Mouse (Mus musculus) MEL (cell line): ENCODE data around the gene Hmg20b. TPM values are rescaled to one million over a fixed set of nuclear protein-coding genes. Genes with fewer than 3 reads are reported as not detected.
A peak's percentile ranks its signal among the peaks of the same experiment; 100 is the strongest.

Experiments used
- DNase-seq: peaks from one replicate; pipeline ENCODE4 v3.0.0; 2011; ENCODE audit warnings: low read depth, low spot score
- H3K27ac ChIP-seq: 2 replicates; pipeline ENCODE4 v1.5.1; 2012; ENCODE audit warnings: low read depth, mild to moderate bottlenecking, control low read depth, low read length, moderate library complexity; ENCODE audit not compliant: control insufficient read depth
- H3K27me3 ChIP-seq, 2 experiments: fragments of 150-350 bp in 1 of 2; sonication (generic) in 1 of 2; 2 replicates each; pipeline ENCODE4 v1.6.1; 2012; ENCODE audit warnings: low read length in 2 of 2, mild to moderate bottlenecking in 2 of 2, improper control_type of control experiment in 1 of 2, moderate library complexity in 1 of 2; ENCODE audit not compliant: insufficient read depth in 2 of 2, control insufficient read depth in 1 of 2
- H3K36me3 ChIP-seq, 2 experiments: 2 replicates each; pipeline ENCODE4 v1.6.1; 2012 to 2014; ENCODE audit warnings: low read length in 2 of 2, improper control_type of control experiment in 1 of 2, inconsistent platforms in 1 of 2, mild to moderate bottlenecking in 1 of 2; ENCODE audit not compliant: insufficient read depth in 2 of 2, control insufficient read depth in 1 of 2
- H3K4me1 ChIP-seq, 2 experiments: fragments of 150-350 bp in 1 of 2; sonication (generic) in 1 of 2; 2 replicates each; pipeline ENCODE4 v1.6.1; 2012; ENCODE audit warnings: low read length in 2 of 2, improper control_type of control experiment in 1 of 2, mild to moderate bottlenecking in 1 of 2; ENCODE audit not compliant: insufficient read depth in 2 of 2, control insufficient read depth in 1 of 2
- H3K4me3 ChIP-seq, 2 experiments: fragments of 150-350 bp in 1 of 2; sonication (generic) in 1 of 2; 2 replicates each; pipeline ENCODE4 v1.5.1; 2012; ENCODE audit warnings: low read depth in 2 of 2, low read length in 2 of 2, mild to moderate bottlenecking in 2 of 2, moderate library complexity in 2 of 2, control low read depth in 1 of 2, improper control_type of control experiment in 1 of 2; ENCODE audit not compliant: control insufficient read depth in 1 of 2, insufficient read depth in 1 of 2
- H3K79me2 ChIP-seq: 2 replicates; pipeline ENCODE4 v1.6.1; 2012; ENCODE audit warnings: mild to moderate bottlenecking, low read length, moderate library complexity; ENCODE audit not compliant: control insufficient read depth, poor library complexity, insufficient read depth
- H3K9ac ChIP-seq: 2 replicates; pipeline ENCODE4 v1.6.1; 2012; ENCODE audit warnings: low read depth, mild to moderate bottlenecking, control low read depth, low read length, moderate library complexity; ENCODE audit not compliant: control insufficient read depth, poor library complexity, severe bottlenecking
- H3K9me3 ChIP-seq: fragments of 150-350 bp; sonication (generic); replicated peaks from 2 replicates; pipeline ENCODE4 v1.6.1; 2012; ENCODE audit warnings: mild to moderate bottlenecking, low read length, improper control_type of control experiment, moderate library complexity; ENCODE audit not compliant: insufficient read depth
- BHLHE40 ChIP-seq: IDR thresholded peaks from 2 replicates; pipeline ENCODE4 v1.6.1; 2012; ENCODE audit warnings: low read depth, mild to moderate bottlenecking, inconsistent platforms, low read length, improper control_type of control experiment, borderline replicate concordance
- CHD1 ChIP-seq: IDR thresholded peaks from 2 replicates; pipeline ENCODE4 v1.6.1; 2012; ENCODE audit warnings: low read depth, mild to moderate bottlenecking, inconsistent platforms, low read length, improper control_type of control experiment
- CHD2 ChIP-seq: IDR thresholded peaks from 2 replicates; pipeline ENCODE4 v1.6.1; 2011; ENCODE audit warnings: low read length, improper control_type of control experiment
- CTCF ChIP-seq, 3 experiments: IDR thresholded peaks in 2 of 3; conservative IDR thresholded peaks in 1 of 3; 2 replicates each; pipeline ENCODE4 v1.5.1; 2011 to 2012; ENCODE audit warnings: low read length in 3 of 3, low read depth in 2 of 3, mild to moderate bottlenecking in 2 of 3, improper control_type of control experiment in 1 of 3, inconsistent platforms in 1 of 3, mixed read lengths in 1 of 3, moderate library complexity in 1 of 3; ENCODE audit not compliant: control insufficient read depth in 1 of 3, insufficient read depth in 1 of 3, poor library complexity in 1 of 3, severe bottlenecking in 1 of 3
- E2F4 ChIP-seq: IDR thresholded peaks from 2 replicates; pipeline ENCODE4 v1.6.1; 2011; ENCODE audit warnings: low read depth, low read length, improper control_type of control experiment, borderline replicate concordance
- ELF1 ChIP-seq: IDR thresholded peaks from 2 replicates; pipeline ENCODE4 v1.6.1; 2014; ENCODE audit warnings: low read depth, mild to moderate bottlenecking, inconsistent platforms, low read length, improper control_type of control experiment, moderate library complexity
- EP300 ChIP-seq, 2 experiments: IDR thresholded peaks; 2 replicates each; pipeline ENCODE4 v1.6.1; 2011; ENCODE audit warnings: improper control_type of control experiment in 2 of 2, low read length in 2 of 2, low read depth in 1 of 2, mild to moderate bottlenecking in 1 of 2
- ETS1 ChIP-seq: IDR thresholded peaks from 2 replicates; pipeline ENCODE4 v1.6.1; 2012; ENCODE audit warnings: low read depth, mild to moderate bottlenecking, inconsistent platforms, low read length, improper control_type of control experiment, moderate library complexity
- HCFC1 ChIP-seq: IDR thresholded peaks from 2 replicates; pipeline ENCODE4 v1.6.1; 2012; ENCODE audit warnings: low read depth, mild to moderate bottlenecking, inconsistent platforms, low read length, improper control_type of control experiment, moderate library complexity
- JUND ChIP-seq: IDR thresholded peaks from 2 replicates; pipeline ENCODE4 v1.6.1; 2011; ENCODE audit warnings: low read depth, mild to moderate bottlenecking, improper control_type of control experiment, low read length
- KAT2A ChIP-seq: conservative IDR thresholded peaks from 2 replicates; pipeline ENCODE4 v1.6.1; 2012; ENCODE audit warnings: low read depth, low read length, improper control_type of control experiment, inconsistent platforms
- MAFK ChIP-seq: IDR thresholded peaks from 2 replicates; pipeline ENCODE4 v1.6.1; 2011; ENCODE audit warnings: low read depth, mild to moderate bottlenecking, low read length, improper control_type of control experiment, borderline replicate concordance
- MAX ChIP-seq: IDR thresholded peaks from 2 replicates; pipeline ENCODE4 v1.6.1; 2011; ENCODE audit warnings: low read length, improper control_type of control experiment
- MAZ ChIP-seq: IDR thresholded peaks from 2 replicates; pipeline ENCODE4 v1.6.1; 2012; ENCODE audit warnings: low read depth, mild to moderate bottlenecking, inconsistent platforms, low read length, improper control_type of control experiment
- MEF2A ChIP-seq: IDR thresholded peaks from 2 replicates; pipeline ENCODE4 v1.6.1; 2014; ENCODE audit warnings: low read depth, mild to moderate bottlenecking, inconsistent platforms, low read length, improper control_type of control experiment; ENCODE audit not compliant: poor library complexity, insufficient replicate concordance, severe bottlenecking; ENCODE audit errors: extremely low read depth
- MXI1 ChIP-seq: IDR thresholded peaks from 2 replicates; pipeline ENCODE4 v1.6.1; 2011; ENCODE audit warnings: mild to moderate bottlenecking, low read depth, low read length, improper control_type of control experiment
- MYB ChIP-seq: IDR thresholded peaks from 2 replicates; pipeline ENCODE4 v1.6.1; 2011; ENCODE audit warnings: mild to moderate bottlenecking, low read depth, low read length, improper control_type of control experiment
- MYC ChIP-seq: IDR thresholded peaks from 2 replicates; pipeline ENCODE4 v1.6.1; 2011; ENCODE audit warnings: low read depth, mild to moderate bottlenecking, low read length, improper control_type of control experiment, moderate library complexity
- NELFE ChIP-seq: IDR thresholded peaks from 2 replicates; pipeline ENCODE4 v1.6.1; 2011; ENCODE audit warnings: low read depth, low read length, improper control_type of control experiment
- NRF1 ChIP-seq: IDR thresholded peaks from 2 replicates; pipeline ENCODE4 v1.6.1; 2014; ENCODE audit warnings: low read depth, mild to moderate bottlenecking, inconsistent platforms, low read length, improper control_type of control experiment, moderate library complexity; ENCODE audit not compliant: poor library complexity, insufficient read depth, severe bottlenecking
- POLR2A ChIP-seq, 2 experiments: IDR thresholded peaks; 2 replicates each; pipeline ENCODE4 v1.6.1; 2011 to 2012; ENCODE audit warnings: low read length in 2 of 2, mild to moderate bottlenecking in 2 of 2, control low read depth in 1 of 2, improper control_type of control experiment in 1 of 2, low read depth in 1 of 2, moderate library complexity in 1 of 2; ENCODE audit not compliant: control insufficient read depth in 1 of 2, insufficient read depth in 1 of 2, poor library complexity in 1 of 2
- POLR2AphosphoS2 ChIP-seq: IDR thresholded peaks from 2 replicates; pipeline ENCODE4 v1.6.1; 2011; ENCODE audit warnings: low read length, improper control_type of control experiment
- POLR2AphosphoS5 ChIP-seq: IDR thresholded peaks from 2 replicates; pipeline ENCODE4 v1.6.1; 2012; ENCODE audit warnings: low read depth, borderline replicate concordance, mild to moderate bottlenecking, inconsistent platforms, low read length, moderate library complexity, mixed read lengths
- RAD21 ChIP-seq: IDR thresholded peaks from 2 replicates; pipeline ENCODE4 v1.6.1; 2011; ENCODE audit warnings: mild to moderate bottlenecking, low read depth, low read length, improper control_type of control experiment
- RCOR1 ChIP-seq: IDR thresholded peaks from 2 replicates; pipeline ENCODE4 v1.6.1; 2012; ENCODE audit warnings: low read depth, mild to moderate bottlenecking, inconsistent platforms, low read length, improper control_type of control experiment
- SMC3 ChIP-seq: IDR thresholded peaks from 2 replicates; pipeline ENCODE4 v1.6.1; 2011; ENCODE audit warnings: low read depth, low read length, improper control_type of control experiment
- TBP ChIP-seq: IDR thresholded peaks from 2 replicates; pipeline ENCODE4 v1.8.0; 2011; ENCODE audit warnings: low read depth, low read length, improper control_type of control experiment
- TCF12 ChIP-seq: IDR thresholded peaks from 2 replicates; pipeline ENCODE4 v1.6.1; 2014; ENCODE audit warnings: low read depth, mild to moderate bottlenecking, inconsistent platforms, low read length, improper control_type of control experiment, moderate library complexity
- UBTF ChIP-seq: IDR thresholded peaks from 2 replicates; pipeline ENCODE4 v1.6.1; 2012; ENCODE audit warnings: low read depth, mild to moderate bottlenecking, inconsistent platforms, low read length, improper control_type of control experiment, moderate library complexity, borderline replicate concordance; ENCODE audit not compliant: insufficient read depth
- USF1 ChIP-seq: IDR thresholded peaks from 2 replicates; pipeline ENCODE4 v1.6.1; 2014; ENCODE audit warnings: low read depth, mild to moderate bottlenecking, inconsistent platforms, low read length, improper control_type of control experiment, moderate library complexity
- USF2 ChIP-seq, 2 experiments: IDR thresholded peaks; 2 replicates each; pipeline ENCODE4 v1.6.1; 2011 to 2012; ENCODE audit warnings: improper control_type of control experiment in 2 of 2, low read length in 2 of 2, borderline replicate concordance in 1 of 2, inconsistent platforms in 1 of 2, low read depth in 1 of 2, mild to moderate bottlenecking in 1 of 2; ENCODE audit not compliant: insufficient read depth in 1 of 2
- ZC3H11A ChIP-seq: IDR thresholded peaks from 2 replicates; pipeline ENCODE4 v1.6.1; 2012; ENCODE audit warnings: low read depth, mild to moderate bottlenecking, inconsistent platforms, low read length, improper control_type of control experiment
- ZMIZ1 ChIP-seq: IDR thresholded peaks from 2 replicates; pipeline ENCODE4 v1.6.1; 2012; ENCODE audit warnings: low read depth, mild to moderate bottlenecking, inconsistent platforms, low read length, improper control_type of control experiment, moderate library complexity
- ZNF384 ChIP-seq: IDR thresholded peaks from 2 replicates; pipeline ENCODE4 v1.6.1; 2012; ENCODE audit warnings: low read depth, mild to moderate bottlenecking, inconsistent platforms, low read length, improper control_type of control experiment
- polyA plus RNA-seq, 2 experiments: library from polyadenylated mRNA; stranded (reverse) in 1 of 2; unstranded in 1 of 2; fragments of >175 nt in 1 of 2; fragments of >200 nt in 1 of 2; gene quantifications; 2 replicates each; pipeline versions ENCODE4 v1.2.1 to v1.2.4; 2012; ENCODE audit warnings: low replicate concordance in 2 of 2, low read depth in 1 of 2; ENCODE audit not compliant: insufficient read length in 2 of 2, insufficient read depth in 1 of 2, missing spikeins in 1 of 2
- total RNA-seq: library from RNA; depleted of rRNA; stranded (reverse); fragments of 300-350 nt; gene quantifications from 2 replicates; pipeline ENCODE4 v1.2.3, GENCODE M21; 2012; rRNA removed

Hmg20b gene
- 22.8 and 27.0 TPM in 2 replicates for total RNA-seq
- 10 to 100 TPM in 1 of 2 experiments, not detected in 1; 92.7 TPM for polyA plus RNA-seq

DNA sequence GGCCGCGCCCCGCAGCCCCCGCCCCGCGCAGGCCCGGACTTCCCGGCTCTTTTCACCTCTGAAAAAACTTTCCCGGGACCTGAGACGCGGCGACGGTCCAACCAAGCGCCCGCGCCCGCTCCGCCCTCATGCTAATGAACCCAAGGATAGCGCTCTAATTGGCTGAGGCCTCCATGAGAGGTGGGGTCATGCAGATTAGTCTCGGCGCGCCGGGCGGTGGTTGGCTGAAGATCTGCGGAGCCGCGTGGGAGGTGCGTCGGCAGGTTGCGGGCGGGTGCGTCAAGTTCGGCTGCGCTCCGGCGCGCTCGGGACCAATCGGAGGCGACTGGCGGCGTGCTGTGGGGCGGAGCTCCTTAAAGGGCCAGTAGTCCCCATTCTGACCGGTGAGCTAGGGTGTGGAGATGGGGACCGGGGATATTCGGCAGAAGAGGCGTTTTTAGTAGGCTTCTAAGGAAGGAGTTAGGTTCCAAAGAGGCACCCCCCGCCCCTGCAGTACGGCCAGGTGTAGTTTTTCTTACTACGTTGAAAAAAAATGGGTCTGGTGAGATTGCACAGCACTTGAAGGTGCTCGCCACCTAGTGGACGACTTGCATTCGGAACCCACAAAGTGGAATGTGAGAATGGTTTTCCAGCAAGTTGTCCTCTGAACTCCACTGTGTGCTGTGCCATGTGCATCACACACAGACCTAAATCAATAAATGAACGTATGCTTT is at the start of gene Hmg20b:
Gene Hmg20b, minus strand, starts transcription at position 130 of the 713 bp plus-strand sequence.
- peak within 1 kb of the TSS; percentile 86 for H3K27ac ChIP-seq
- peak within 1 kb of the TSS; percentile 84 for H3K9ac ChIP-seq
- H3K4me1 ChIP-seq, result peaks cover 8 to 13% of the 10 kb centered on the region in 2 experiments; a peak in 3 of 4 replicates
- peaks cover 4% of the 10 kb centered on the region; the same call in 1 of the 2 replicates for H3K79me2 ChIP-seq
- H3K36me3 ChIP-seq, result peaks cover 0 to 14% of the 10 kb centered on the region in 2 experiments; a peak in 2 of 4 replicates
- H3K4me3 ChIP-seq, result peak within 1 kb of the TSS; percentile 81 to 94
- DNase-seq, result peak; percentile 100
- no peaks in the 10 kb centered on the region for H3K9me3 ChIP-seq
- H3K27me3 ChIP-seq, result no peaks in the 10 kb centered on the region
- no peak for TF ChIP-seq POLR2AphosphoS5
- 0 out of 2 replicates have a peak, but pooled peaks have one; percentile 10 for TF ChIP-seq ZC3H11A
- no peak for TF ChIP-seq MYB
- TF ChIP-seq USF2 (IDR thresholded peaks at IDR 0.05; ENCODE audit: borderline replicate concordance in 1 of 2, insufficient read depth in 1 of 2, low read depth in 1 of 2, low read length in 2 of 2), result no peak
- no peak for TF ChIP-seq MEF2A
- TF ChIP-seq USF1, result peak; percentile 47
- TF ChIP-seq ZNF384, result peak; percentile 87
- peak; percentile 31 to 49; a peak in 2 of 4 replicates for TF ChIP-seq POLR2A (IDR thresholded peaks at IDR 0.05; ENCODE audit: control insufficient read depth in 1 of 2, insufficient read depth in 1 of 2, low read depth in 1 of 2, low read length in 2 of 2, poor library complexity in 1 of 2)
- peak; percentile 86 for TF ChIP-seq MYC
- no peak; the same call in 1 of the 2 replicates for TF ChIP-seq BHLHE40
- TF ChIP-seq TCF12, result 0 out of 2 replicates have a peak, but pooled peaks have one; percentile 4
- TF ChIP-seq CHD1, result no peak
- no peak for TF ChIP-seq E2F4
- TF ChIP-seq JUND, result no peak
- peak; percentile 55 for TF ChIP-seq SMC3
- TF ChIP-seq EP300 (IDR thresholded peaks at IDR 0.05; ENCODE audit: low read depth in 1 of 2, low read length in 2 of 2), result 0 out of 4 replicates have a peak, but pooled peaks of 1 of the 2 experiments have one; percentile 3
- peak; percentile 34; the same call in 1 of the 2 replicates for TF ChIP-seq ETS1
- peak; percentile 60 for TF ChIP-seq NELFE
- TF ChIP-seq UBTF, result no peak
- peak; percentile 79; the same call in 1 of the 2 replicates for TF ChIP-seq TBP
- peak; percentile 54; the same call in 1 of the 2 replicates for TF ChIP-seq POLR2AphosphoS2
- peak; percentile 66 for TF ChIP-seq NRF1
- TF ChIP-seq RCOR1, result no peak
- peak; percentile 71 to 81 (median 79) for TF ChIP-seq CTCF (IDR thresholded peaks at IDR 0.05 in 2 of 3, conservative IDR thresholded peaks at IDR 0.05 in 1 of 3; ENCODE audit: control insufficient read depth in 1 of 3, insufficient read depth in 1 of 3, low read depth in 2 of 3, low read length in 3 of 3, poor library complexity in 1 of 3, severe bottlenecking in 1 of 3)
- TF ChIP-seq CHD2, result peak; percentile 26
- TF ChIP-seq MAFK, result no peak
- peak; percentile 35 for TF ChIP-seq RAD21
- peak; percentile 56; the same call in 1 of the 2 replicates for TF ChIP-seq MAX
- TF ChIP-seq HCFC1, result peak; percentile 90
- TF ChIP-seq MXI1, result peak; percentile 61; the same call in 1 of the 2 replicates
- peak; percentile 63 for TF ChIP-seq MAZ
- peak; percentile 69; the same call in 1 of the 2 replicates for TF ChIP-seq KAT2A
- TF ChIP-seq ELF1, result peak; percentile 62
- TF ChIP-seq ZMIZ1, result 0 out of 2 replicates have a peak, but pooled peaks have one; percentile 13
